Mouse (Mus musculus): ENCODE results near the gene Atxn7l2. TPM values are rescaled to one million over a fixed set of nuclear protein-coding genes. Genes with fewer than 3 reads are reported as not detected.

Atxn7l2 gene
- total RNA-seq, 2 experiments from 2014 or later = 30.6 to 32.8 TPM

GRCm38 (mm10) chr3:108187111-108187795 is 23.5 kb downstream of the Atxn7l2 start:
- intact Hi-C loops (cut with DNase I) = loop anchor here (2.0 kb wide), 1 partner anchor 24 kb away; the partner anchor contains the start of gene Atxn7l2
- DNase-seq (ENCODE audit: extremely low spot score in 1 of 2, low spot score in 2 of 2) = no peak
- H3K27ac ChIP-seq = peak overlapping the region; percentile 84; the same call in 1 of the 2 replicates

GRCm38 (mm10) chr3:108186098-108187047 is 24.4 kb downstream of the Atxn7l2 start, which contains the start of gene Amigo1:
Gene Amigo1 (plus strand): TSS chr3:108186335.
- peak within 1 kb of the TSS; percentile 79 for H3K4me3 ChIP-seq
- peak in 1 of 2 experiments; percentile 64 for DNase-seq (ENCODE audit: extremely low spot score in 1 of 2, low spot score in 2 of 2)
- intact Hi-C loops (cut with DNase I) = loop anchor here (2.0 kb wide), 1 partner anchor 24 kb away; the partner anchor contains the start of gene Atxn7l2
- peak within 1 kb of the TSS; percentile 84 for H3K27ac ChIP-seq
- no peak for TF ChIP-seq CTCF (IDR thresholded peaks at IDR 0.05)

More at GRCm38 (mm10) chr3:108187111-108187795, 23.5 kb downstream of the Atxn7l2 start:
- H3K4me3 ChIP-seq = peak overlapping the region; percentile 79
- no peak for TF ChIP-seq CTCF (IDR thresholded peaks at IDR 0.05)

DNA sequence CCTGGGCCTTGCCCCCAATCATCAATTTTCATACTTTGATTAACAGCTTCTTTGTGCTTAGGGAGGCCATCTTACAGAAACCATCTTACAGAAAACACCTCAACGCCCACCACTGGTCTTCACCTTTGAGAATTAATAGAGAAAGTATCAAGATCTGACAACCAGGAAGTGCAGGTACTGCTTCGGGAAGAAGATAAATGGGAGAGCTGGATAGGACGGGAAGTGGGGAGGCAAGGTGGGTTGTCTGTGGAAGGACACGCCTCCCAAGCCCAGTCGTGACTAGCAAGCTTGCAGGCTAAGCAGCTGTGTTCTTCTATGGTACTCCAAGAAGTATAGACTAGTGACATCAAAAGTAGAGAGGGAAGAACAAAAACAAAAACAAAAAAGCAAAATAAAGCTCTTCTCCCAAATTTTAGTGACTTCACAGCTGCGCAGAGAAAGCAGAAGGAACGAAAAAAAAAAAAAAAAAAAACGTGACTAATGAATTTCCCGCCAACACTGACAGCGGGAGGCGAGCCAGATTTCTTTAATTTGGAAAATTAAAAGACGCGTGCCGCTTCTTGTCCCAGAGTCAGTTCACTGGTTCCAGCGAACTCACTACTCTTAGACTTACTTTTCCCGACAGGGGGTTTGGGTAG is 25.2 kb downstream of the Atxn7l2 start:
- H3K4me3 ChIP-seq = peak overlapping the region; percentile 79
- 0 out of 2 replicates have a peak overlapping the region, but pooled peaks have one; percentile 50 for H3K27ac ChIP-seq
- intact Hi-C loops (cut with DNase I) = loop anchor here (2.0 kb wide), 1 partner anchor 25 kb away; the partner anchor contains the start of gene Atxn7l2
- no peak for TF ChIP-seq CTCF (IDR thresholded peaks at IDR 0.05)
- DNase-seq (ENCODE audit: extremely low spot score in 1 of 2, low spot score in 2 of 2) = no peak

GRCm38 (mm10) chr3:108184742-108185141 is 26.0 kb downstream of the Atxn7l2 start:
- no peak for DNase-seq (ENCODE audit: extremely low spot score in 1 of 2, low spot score in 2 of 2)
- H3K4me3 ChIP-seq = no peak overlapping the region
- H3K27ac ChIP-seq = no peak overlapping the region
- no peak for TF ChIP-seq CTCF (IDR thresholded peaks at IDR 0.05)
- intact Hi-C loops (cut with DNase I) = no loop called here

GRCm38 (mm10) chr3:108180514-108180913 is 30.2 kb downstream of the Atxn7l2 start:
- TF ChIP-seq CTCF (IDR thresholded peaks at IDR 0.05) = no peak
- Histone ChIP-seq H3K4me3 (no peak overlapping the region), H3K27ac (no peak overlapping the region)
- DNase-seq (ENCODE audit: extremely low spot score in 1 of 2, low spot score in 2 of 2) = no peak
- intact Hi-C loops (cut with DNase I) = no loop called here

DNA sequence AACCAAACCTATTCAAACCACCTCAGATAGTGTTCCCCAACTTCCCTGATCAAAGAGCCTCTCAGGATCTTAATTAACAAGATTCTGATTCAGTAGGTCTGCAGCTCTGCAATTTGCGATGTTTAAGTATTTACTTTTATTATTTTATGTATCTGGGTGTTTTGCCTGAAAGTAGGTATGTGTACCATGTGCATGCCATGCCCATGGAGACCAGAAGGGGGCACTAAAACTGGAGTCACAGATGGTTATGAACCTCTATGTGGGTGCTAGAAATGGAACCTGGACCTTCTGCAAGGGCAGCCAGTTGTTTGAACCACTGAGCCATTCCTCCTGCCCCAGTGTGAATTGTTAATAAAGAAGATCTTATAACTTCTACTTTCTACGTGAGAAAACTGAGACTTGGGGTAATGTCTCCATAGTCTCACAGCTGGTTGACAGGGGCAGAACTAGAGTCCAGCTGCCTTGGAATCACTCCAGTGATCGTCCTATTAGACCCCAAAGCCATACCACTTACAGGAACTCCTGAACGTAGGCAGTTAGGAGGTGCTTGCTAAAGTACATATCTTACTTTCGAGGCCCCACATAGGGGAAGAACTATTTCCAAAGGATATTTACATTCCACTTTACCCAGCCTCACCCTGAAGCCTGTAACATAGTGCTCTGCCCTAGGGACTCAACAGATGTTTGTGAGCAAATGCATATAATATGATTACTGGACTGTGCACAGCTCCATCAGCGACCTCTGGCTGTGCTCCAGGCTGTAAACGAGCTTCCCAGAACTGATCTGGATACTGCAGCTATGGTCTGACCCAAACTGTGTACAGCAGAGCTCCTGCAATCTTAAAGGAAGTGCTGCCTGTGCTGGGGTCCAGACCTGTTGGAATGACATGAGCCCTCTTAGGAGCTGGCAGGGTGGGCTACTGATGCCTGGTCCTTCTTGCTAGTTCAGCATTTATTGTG is 31.7 kb downstream of the Atxn7l2 start:
- no peak overlapping the region for H3K27ac ChIP-seq
- TF ChIP-seq CTCF (IDR thresholded peaks at IDR 0.05) = peak; percentile 14
- DNase-seq (ENCODE audit: extremely low spot score in 1 of 2, low spot score in 2 of 2) = no peak
- intact Hi-C loops (cut with DNase I) = no loop called here
- no peak overlapping the region for H3K4me3 ChIP-seq

DNA sequence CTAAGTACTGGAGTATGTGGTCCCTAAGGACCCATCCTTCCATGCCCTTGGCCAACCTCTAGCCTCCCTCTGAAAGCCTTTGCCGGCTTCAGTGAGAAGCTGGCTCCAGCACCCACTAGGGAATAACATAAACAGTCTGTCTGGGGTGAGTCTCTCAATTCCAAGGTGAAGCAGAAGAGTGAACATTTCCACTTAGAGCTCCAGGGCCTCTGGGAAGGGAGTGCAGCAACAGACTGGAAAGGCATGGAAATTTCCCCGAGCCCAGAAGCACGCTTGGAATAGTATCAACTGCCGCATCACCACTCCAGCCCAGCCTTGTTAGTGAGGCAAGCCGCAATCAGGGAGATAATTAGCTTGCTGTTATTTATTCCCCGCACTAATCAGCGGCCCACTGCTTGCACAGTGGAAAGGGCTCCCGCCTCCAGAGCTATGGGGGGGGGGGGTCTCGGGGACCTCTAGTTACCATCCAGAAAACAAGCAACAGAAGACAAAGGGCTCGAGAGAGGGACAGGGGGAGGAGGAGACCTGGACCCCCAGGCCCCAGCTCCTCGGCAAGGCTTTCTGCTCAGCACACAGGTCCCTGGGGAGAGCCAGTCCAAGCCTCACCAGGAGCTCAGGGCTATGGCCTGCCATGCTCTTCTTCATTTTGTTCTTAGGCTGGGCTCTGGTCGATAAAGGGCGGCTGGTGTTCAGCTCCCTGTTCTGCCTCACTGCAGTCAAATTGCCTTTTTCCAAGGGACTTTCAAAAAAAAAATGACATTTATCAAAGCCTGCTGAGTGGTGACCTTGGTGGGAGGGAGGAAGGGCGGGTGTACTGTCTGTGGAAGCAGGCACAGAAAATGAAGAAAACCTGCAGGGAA is 35.8 kb downstream of the Atxn7l2 start:
- H3K4me3 ChIP-seq = no peak overlapping the region
- peak; percentile 69 to 73 for DNase-seq (ENCODE audit: extremely low spot score in 1 of 2, low spot score in 2 of 2)
- peak overlapping the region; percentile 78 for H3K27ac ChIP-seq
- no peak for TF ChIP-seq CTCF (IDR thresholded peaks at IDR 0.05)
- intact Hi-C loops (cut with DNase I) = no loop called here

- DNase-seq (ENCODE audit: extremely low spot score in 1 of 2, low spot score in 2 of 2) = no peak
- H3K4me3 ChIP-seq = no peak overlapping the region
- TF ChIP-seq CTCF (IDR thresholded peaks at IDR 0.05) = no peak
- intact Hi-C loops (cut with DNase I) = loop anchor here (5.0 kb wide), 1 partner anchor 218 kb away; no protein-coding TSS in a partner anchor
- H3K27ac ChIP-seq = no peak overlapping the region
These were observed 41.5 kb downstream of the Atxn7l2 start for GRCm38 (mm10) chr3:108169199-108169598.

- intact Hi-C loops (cut with DNase I) = loop anchor here (5.0 kb wide), 1 partner anchor 220 kb away; no protein-coding TSS in a partner anchor
- no peak overlapping the region for H3K27ac ChIP-seq
- no peak for TF ChIP-seq CTCF (IDR thresholded peaks at IDR 0.05)
- DNase-seq (ENCODE audit: extremely low spot score in 1 of 2, low spot score in 2 of 2) = no peak
- H3K4me3 ChIP-seq = no peak overlapping the region
These were observed 43.2 kb downstream of the Atxn7l2 start for GRCm38 (mm10) chr3:108167499-108167898.

Data from left cerebral cortex, adult 2 months (tissue).